Mouse (Mus musculus): Measurements from ENCODE around the gene Fcho1.

DNA sequence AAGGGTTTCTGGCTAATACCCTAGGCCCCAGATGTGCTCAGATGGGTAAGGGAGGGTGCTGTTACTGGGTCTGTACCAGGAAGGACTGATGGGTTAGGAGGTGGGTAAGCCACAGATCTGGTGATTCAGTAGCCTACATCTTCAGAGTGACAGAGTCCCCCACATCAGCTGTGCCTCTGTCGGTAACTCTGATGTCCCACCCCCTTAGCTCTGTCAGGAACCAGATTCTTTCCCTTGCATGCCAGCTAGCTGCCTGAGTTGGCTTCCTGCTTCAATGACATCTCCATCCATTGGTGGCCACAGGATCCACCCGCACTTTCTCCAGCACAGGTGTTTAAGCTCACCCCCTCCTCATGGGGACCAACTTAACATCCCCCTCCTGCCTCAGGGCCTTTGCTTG, 13.9 kb downstream of the Fcho1 start:
- TF ChIP-seq CTCF (IDR thresholded peaks at IDR 0.05; ENCODE audit: low read depth) = no peak
- no peak for TF ChIP-seq EP300 (IDR thresholded peaks at IDR 0.05; ENCODE audit: low read depth)
